Mouse (Mus musculus) duodenum, adult 2 months (tissue): Measurements from ENCODE around the gene Adssl1. TPM values are rescaled to one million over a fixed set of nuclear protein-coding genes. Genes with fewer than 3 reads are reported as not detected.

Source experiments
- polyA plus RNA-seq: library from polyadenylated mRNA; depleted of rRNA; stranded (reverse); fragments of >200 nt; gene quantifications from 2 replicates; pipeline ENCODE4 v1.2.3, GENCODE M21; 2012; ENCODE audit warnings: low replicate concordance; rRNA removed

The Adssl1 gene
- polyA plus RNA-seq = 3.0 and 6.9 TPM in 2 replicates

DNA sequence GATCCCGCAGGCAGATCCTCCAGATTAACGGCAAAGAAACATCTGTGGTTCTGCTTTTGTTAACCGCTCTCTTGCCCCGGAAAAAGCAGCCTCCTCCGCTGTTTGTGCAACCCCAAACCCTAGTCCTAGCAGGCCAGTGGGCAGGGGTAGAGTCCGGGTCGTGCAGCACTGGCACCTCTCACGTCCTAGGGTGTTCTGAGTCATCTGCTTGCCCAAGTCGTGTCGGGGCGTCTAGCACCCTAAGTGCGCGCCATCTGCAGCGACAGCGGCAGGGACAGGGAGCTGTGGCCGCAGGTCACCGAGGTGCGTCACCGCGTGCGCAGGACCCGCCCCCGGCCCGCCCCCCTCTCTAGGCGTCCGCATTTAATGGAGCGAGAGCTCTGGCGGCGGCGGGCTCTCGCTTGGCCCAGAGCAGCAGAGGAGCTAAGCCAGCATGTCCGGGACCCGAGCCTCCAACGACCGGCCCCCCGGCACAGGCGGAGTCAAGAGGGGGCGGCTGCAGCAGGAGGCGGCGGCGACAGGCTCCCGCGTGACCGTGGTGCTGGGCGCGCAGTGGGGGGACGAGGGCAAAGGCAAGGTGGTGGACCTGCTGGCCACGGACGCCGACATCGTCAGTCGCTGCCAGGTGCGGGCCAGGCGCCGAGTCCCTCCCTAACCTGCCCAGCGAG is at the start of gene Adssl1:
Gene Adssl1 (plus strand): TSS at position 360 of the 668 bp plus-strand sequence.

DNA sequence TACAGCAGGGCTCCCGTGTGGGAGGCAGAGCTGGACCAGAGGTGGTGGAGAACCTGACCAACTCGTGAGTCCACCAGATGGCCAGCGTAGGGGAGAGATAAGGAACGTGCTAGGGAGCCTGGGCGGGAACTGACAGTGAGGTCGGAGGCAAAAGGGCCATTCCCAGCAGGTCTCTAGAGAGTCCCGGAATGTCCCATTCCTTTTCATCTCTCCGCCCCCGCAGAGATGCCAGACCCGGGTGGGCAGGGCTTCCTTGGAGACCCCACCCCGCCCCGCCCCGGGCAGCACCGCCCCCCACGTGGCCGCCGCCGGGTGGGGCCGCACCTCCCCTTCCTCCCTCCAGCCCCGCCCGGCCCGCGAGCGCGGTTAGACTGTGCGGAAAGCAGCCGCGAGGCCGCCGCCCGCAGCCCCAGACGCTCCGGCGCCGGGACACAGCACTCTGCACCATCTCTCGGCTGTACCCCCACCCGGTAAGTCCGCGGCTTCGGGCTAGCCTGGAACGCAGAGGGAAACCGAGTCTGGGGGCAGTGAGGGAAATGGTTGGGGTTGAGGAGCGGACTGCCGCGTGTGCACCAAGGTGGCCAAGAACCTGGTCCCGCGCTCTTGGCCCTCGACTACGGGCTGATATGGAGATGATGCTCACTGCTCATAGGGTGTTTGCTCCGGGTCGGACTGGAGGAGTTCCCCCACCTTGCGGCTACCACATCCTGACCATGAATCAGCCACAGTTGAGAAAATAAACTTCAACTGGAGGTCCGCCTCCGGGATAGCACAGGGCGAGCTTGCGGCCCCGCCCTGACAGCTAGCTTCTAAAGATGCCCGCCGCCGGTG is 31.2 kb upstream of the Adssl1 start, which contains the start of gene Inf2:
Gene Inf2 (plus strand): TSS at position 359 of the 831 bp plus-strand sequence.

DNA sequence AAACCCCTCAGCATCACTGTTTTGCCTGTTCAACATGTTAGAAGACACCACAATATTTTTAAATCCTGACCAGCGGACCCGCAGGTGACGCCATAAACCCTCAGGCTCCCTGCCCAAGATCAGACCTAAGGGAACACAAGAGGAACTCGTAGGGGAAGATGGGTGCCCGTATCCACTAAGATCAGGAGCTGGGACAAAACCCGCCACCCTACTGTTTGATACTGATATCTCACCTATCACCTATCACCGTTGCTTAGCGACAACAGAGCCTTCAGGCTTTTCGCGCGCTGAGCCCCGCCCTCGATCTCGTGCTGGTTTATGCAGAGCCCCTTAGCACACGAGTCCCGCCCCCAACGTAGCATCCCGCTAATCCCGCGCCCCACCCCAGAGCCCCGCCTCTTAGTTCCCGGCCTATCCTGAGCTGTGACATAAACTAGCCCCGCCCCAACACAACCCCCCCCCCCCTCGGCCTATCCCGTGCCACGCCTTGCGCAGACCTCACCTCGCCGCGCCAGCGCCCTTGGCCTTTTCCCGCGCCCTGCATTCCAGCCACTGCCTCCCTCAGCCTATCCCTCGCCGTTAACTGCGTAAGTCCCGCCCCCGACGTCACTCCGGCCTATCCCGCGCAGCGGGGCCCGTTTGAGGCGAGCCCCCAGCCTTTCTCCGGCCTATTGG is 24.5 kb downstream of the Adssl1 start, which contains the start of gene Siva1:
Gene Siva1 (plus strand): TSS at position 500 of the 675 bp plus-strand sequence.

DNA sequence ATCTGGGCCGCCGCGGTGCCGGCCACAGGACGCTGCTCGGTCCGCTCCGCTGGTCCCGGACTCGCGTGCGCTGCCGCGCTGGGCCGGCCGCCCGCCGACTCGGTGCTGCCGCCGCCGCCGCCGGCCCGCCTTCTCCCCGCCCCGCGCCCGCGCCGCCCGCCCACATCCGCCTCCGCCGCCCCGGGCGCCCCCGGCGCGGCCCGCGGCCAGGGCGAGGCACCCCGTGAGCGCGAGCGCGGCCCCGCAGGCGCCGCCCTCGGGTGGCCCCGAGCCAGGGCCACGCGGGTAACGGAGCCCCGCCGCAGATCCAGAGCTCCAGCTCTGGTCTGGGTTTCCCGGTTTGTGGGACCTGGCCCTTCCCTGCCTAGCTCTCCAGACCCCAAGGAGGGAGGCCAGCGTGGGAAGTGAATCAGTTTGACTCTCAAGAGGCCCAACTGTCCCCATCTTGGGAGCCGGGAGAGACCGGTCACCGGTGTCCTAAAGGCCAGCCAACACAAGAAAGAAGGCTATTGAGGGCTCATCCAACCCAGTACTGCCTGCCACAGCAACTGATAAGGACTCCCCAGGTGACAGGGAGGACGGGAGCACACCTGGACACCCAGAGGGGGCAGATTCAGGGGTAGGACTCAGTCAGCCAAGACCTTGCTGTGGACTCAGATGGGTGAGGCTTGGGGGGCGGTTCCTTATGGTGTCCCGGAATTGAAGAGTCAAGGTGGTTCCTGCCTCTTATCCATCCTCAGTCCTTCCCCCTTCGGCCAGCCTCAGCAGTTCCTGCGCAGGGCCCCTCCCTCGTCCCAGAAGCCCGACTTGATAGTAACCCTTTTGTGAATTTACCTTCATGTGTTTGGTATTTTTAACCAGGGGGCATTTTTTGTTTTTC is 54.5 kb downstream of the Adssl1 start, which contains the start of gene Akt1:
Gene Akt1 (minus strand): TSS at position 753 of the 880 bp plus-strand sequence.

DNA sequence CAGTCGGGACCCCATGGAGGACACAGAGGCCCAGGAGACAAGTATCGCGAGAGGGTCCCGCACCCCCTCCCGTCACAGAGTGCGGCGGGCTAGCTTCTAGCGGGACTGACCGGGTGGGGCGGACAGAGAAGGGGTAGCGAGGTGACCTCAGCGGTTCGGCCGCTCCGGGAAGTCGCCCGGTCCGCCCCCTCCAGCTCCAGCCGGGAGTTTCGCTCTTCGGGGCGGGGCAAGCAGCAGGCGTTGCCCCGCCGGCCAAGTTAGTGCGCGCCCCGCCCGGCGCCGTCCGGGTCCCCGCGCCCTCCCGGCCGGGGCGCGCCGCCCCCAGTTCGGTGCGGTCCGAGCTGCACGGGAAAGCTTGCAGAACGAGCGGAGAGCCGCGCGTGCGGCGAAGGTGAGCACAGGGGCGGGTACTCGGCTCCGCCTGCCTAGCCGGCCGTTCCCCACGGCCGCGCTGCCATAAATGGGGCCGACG is 58.7 kb downstream of the Adssl1 start, which contains the start of gene Zbtb42:
Gene Zbtb42 (plus strand): TSS at position 274 of the 472 bp plus-strand sequence.

Other genes with a start within 250 kb of the Adssl1 start
- gene A530016L24Rik, start 130.6 kb upstream of the Adssl1 start, polyA plus RNA-seq = 0.42 and 4.9 TPM in 2 replicates
- 0.87 and 1.0 TPM in 2 replicates for gene Tmem179, start 103.3 kb upstream of the Adssl1 start, polyA plus RNA-seq
- gene Inf2, start 31.3 kb upstream of the Adssl1 start, polyA plus RNA-seq = 6.8 and 8.5 TPM in 2 replicates
- 21.6 and 24.5 TPM in 2 replicates for gene Siva1, start 24.6 kb downstream of the Adssl1 start, polyA plus RNA-seq
- gene Akt1, start 54.8 kb downstream of the Adssl1 start, polyA plus RNA-seq = 89.2 and 126 TPM in 2 replicates
- gene Zbtb42, start 58.8 kb downstream of the Adssl1 start, polyA plus RNA-seq = 20.0 and 27.2 TPM in 2 replicates
- 59.7 and 67.4 TPM in 2 replicates for gene Cep170b, start 100.4 kb downstream of the Adssl1 start, polyA plus RNA-seq
- 14.3 and 22.6 TPM in 2 replicates for gene Pld4, start 140.6 kb downstream of the Adssl1 start, polyA plus RNA-seq
- 0.60 and 1.4 TPM in 2 replicates for gene Ahnak2, start 182.6 kb downstream of the Adssl1 start, polyA plus RNA-seq
- gene Clba1, start 188.9 kb downstream of the Adssl1 start, polyA plus RNA-seq = 2.1 TPM in 2 replicates
- 9.2 and 11.5 TPM in 2 replicates for gene Cdca4, start 209.4 kb downstream of the Adssl1 start, polyA plus RNA-seq
- 2.4 and 5.8 TPM in 2 replicates for gene Gpr132, start 248.2 kb downstream of the Adssl1 start, polyA plus RNA-seq